Mouse (Mus musculus) C2C12 (cell line): ENCODE results near the gene Nos1.

Source experiments
- CTCF ChIP-seq: IDR thresholded peaks from one replicate; pipeline ENCODE4 v1.5.1; 2011; ENCODE audit not compliant: control insufficient read depth, insufficient read depth, insufficient read length
- FOSL1 ChIP-seq: IDR thresholded peaks from one replicate; pipeline ENCODE4 v1.8.0; 2011; ENCODE audit warnings: mild to moderate bottlenecking, low read length; ENCODE audit not compliant: poor library complexity, insufficient read depth, severe bottlenecking
- MAX ChIP-seq: IDR thresholded peaks from one replicate; pipeline ENCODE4 v1.6.1; 2011; ENCODE audit warnings: mild to moderate bottlenecking, control low read depth

DNA sequence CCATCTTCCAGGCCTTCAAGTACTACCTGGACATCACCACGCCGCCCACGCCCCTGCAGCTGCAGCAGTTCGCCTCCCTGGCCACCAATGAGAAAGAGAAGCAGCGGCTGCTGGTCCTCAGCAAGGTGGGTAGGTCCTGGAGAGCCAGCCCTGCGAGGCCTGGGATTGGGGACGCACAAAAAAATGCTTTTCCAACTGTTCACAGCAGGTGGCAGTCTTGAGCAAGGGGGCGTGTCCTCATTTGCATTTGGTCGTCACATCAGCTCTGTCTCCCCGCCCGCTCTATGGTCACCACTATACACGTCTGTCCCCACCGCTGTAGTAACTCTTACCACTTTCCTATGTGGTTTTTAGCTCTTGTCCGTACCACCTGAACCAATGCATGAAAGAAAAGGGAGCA lies 157.3 kb downstream of the Nos1 start:
- TF ChIP-seq CTCF (peak; percentile 46), FOSL1 (no peak), MAX (no peak)
